Mouse (Mus musculus): ENCODE measurements around the gene Smim4. TPM values are rescaled to one million over a fixed set of nuclear protein-coding genes. Genes with fewer than 3 reads are reported as not detected.

Smim4 gene
- total RNA-seq, 1 experiment, result 45.3 TPM

GRCm38 (mm10) chr14:31133023-31133665 is 4.4 kb upstream of the Smim4 start:
- Histone ChIP-seq H3K36me3 (ENCODE audit: control insufficient read depth, insufficient read depth, low read length, poor library complexity, severe bottlenecking) (peaks cover 27% of the 10 kb centered on the region), H3K4me1 (ENCODE audit: control insufficient read depth in 2 of 2, insufficient read depth in 2 of 2, low read length in 2 of 2, poor library complexity in 1 of 2) (peaks cover 6 to 22% of the 10 kb centered on the region in 2 experiments), H3K9me3 (ENCODE audit: control insufficient read depth, insufficient read depth, low read depth, low read length) (no peaks in the 10 kb centered on the region), H3K27ac (ENCODE audit: insufficient read depth, low read depth, low read length, poor library complexity, severe bottlenecking) (no peak overlapping the region), H3K4me3 (ENCODE audit: insufficient read depth in 1 of 2, low read depth in 1 of 2, low read length in 2 of 2, poor library complexity in 1 of 2, severe bottlenecking in 1 of 2) (no peak overlapping the region), H3K9ac (ENCODE audit: insufficient read depth, low read depth, low read length, poor library complexity, severe bottlenecking) (no peak overlapping the region)
- TF ChIP-seq ZNF384 (IDR thresholded peaks at IDR 0.05; ENCODE audit: low read depth, low read length) (no peak), ZC3H11A (IDR thresholded peaks at IDR 0.05; ENCODE audit: borderline replicate concordance, low read depth, low read length) (no peak), HCFC1 (IDR thresholded peaks at IDR 0.05; ENCODE audit: borderline replicate concordance, insufficient read depth, low read length) (no peak), MAFK (IDR thresholded peaks at IDR 0.05; ENCODE audit: insufficient read depth, low read depth, low read length) (no peak), CHD2 (IDR thresholded peaks at IDR 0.05; ENCODE audit: low read depth, low read length) (no peak)
- in situ Hi-C loops (cut with MboI; ENCODE audit: low sequenced_read_pairs in 2 of 2, unreplicated experiment in 2 of 2), result no loop called here
- DNase-seq (ENCODE audit: low read depth, low spot score), result no peak

DNA sequence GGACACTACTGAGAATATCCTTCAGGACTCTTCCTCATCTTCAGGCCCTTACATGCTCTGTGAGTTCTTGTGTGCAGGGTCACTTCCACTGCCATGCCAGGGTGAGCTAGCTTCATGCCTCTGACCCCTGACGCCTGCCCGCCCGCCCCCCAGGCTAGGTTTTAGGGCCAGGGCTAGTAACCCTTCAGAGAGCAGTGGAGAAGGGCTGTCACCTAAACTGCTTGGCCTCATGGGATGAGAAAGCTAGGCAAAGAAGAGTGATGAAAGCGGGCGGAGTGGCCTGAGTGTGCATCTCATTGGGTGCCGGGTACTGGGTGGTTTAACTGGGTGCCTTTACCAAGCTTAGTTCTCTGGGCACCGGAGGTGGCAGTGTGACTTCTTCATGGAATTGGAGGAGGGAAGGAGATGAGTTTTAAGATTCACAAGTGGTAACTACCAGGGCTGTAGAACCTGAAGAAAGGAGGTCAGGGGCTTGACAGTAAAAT is 3.8 kb upstream of the Smim4 start:
- no peaks in the 10 kb centered on the region for H3K9me3 ChIP-seq (ENCODE audit: control insufficient read depth, insufficient read depth, low read depth, low read length)
- H3K4me3 ChIP-seq (ENCODE audit: insufficient read depth in 1 of 2, low read depth in 1 of 2, low read length in 2 of 2, poor library complexity in 1 of 2, severe bottlenecking in 1 of 2), result no peak overlapping the region; a peak in 1 of 4 replicates
- H3K27ac ChIP-seq (ENCODE audit: insufficient read depth, low read depth, low read length, poor library complexity, severe bottlenecking), result no peak overlapping the region
- no peak overlapping the region; the same call in 1 of the 2 replicates for H3K9ac ChIP-seq (ENCODE audit: insufficient read depth, low read depth, low read length, poor library complexity, severe bottlenecking)
- no peak for DNase-seq (ENCODE audit: low read depth, low spot score)
- in situ Hi-C loops (cut with MboI; ENCODE audit: low sequenced_read_pairs in 2 of 2, unreplicated experiment in 2 of 2), result no loop called here
- no peak for TF ChIP-seq CHD2 (IDR thresholded peaks at IDR 0.05; ENCODE audit: low read depth, low read length)
- TF ChIP-seq HCFC1 (IDR thresholded peaks at IDR 0.05; ENCODE audit: borderline replicate concordance, insufficient read depth, low read length), result no peak
- no peak for TF ChIP-seq ZC3H11A (IDR thresholded peaks at IDR 0.05; ENCODE audit: borderline replicate concordance, low read depth, low read length)
- TF ChIP-seq ZNF384 (IDR thresholded peaks at IDR 0.05; ENCODE audit: low read depth, low read length), result no peak
- no peak for TF ChIP-seq MAFK (IDR thresholded peaks at IDR 0.05; ENCODE audit: insufficient read depth, low read depth, low read length)
- peaks cover 27% of the 10 kb centered on the region for H3K36me3 ChIP-seq (ENCODE audit: control insufficient read depth, insufficient read depth, low read length, poor library complexity, severe bottlenecking)
- peaks cover 7 to 18% of the 10 kb centered on the region in 2 experiments for H3K4me1 ChIP-seq (ENCODE audit: control insufficient read depth in 2 of 2, insufficient read depth in 2 of 2, low read length in 2 of 2, poor library complexity in 1 of 2)

- no peak for TF ChIP-seq HCFC1 (IDR thresholded peaks at IDR 0.05; ENCODE audit: borderline replicate concordance, insufficient read depth, low read length)
- TF ChIP-seq CHD2 (IDR thresholded peaks at IDR 0.05; ENCODE audit: low read depth, low read length), result no peak
- TF ChIP-seq MAFK (IDR thresholded peaks at IDR 0.05; ENCODE audit: insufficient read depth, low read depth, low read length), result no peak
- no peak overlapping the region for H3K27ac ChIP-seq (ENCODE audit: insufficient read depth, low read depth, low read length, poor library complexity, severe bottlenecking)
- H3K4me1 ChIP-seq (ENCODE audit: control insufficient read depth in 2 of 2, insufficient read depth in 2 of 2, low read length in 2 of 2, poor library complexity in 1 of 2), result peaks cover 7 to 16% of the 10 kb centered on the region in 2 experiments
- no peaks in the 10 kb centered on the region for H3K9me3 ChIP-seq (ENCODE audit: control insufficient read depth, insufficient read depth, low read depth, low read length)
- H3K36me3 ChIP-seq (ENCODE audit: control insufficient read depth, insufficient read depth, low read length, poor library complexity, severe bottlenecking), result peaks cover 26% of the 10 kb centered on the region
- no peak for DNase-seq (ENCODE audit: low read depth, low spot score)
- in situ Hi-C loops (cut with MboI; ENCODE audit: low sequenced_read_pairs in 2 of 2, unreplicated experiment in 2 of 2), result no loop called here
- no peak overlapping the region for H3K9ac ChIP-seq (ENCODE audit: insufficient read depth, low read depth, low read length, poor library complexity, severe bottlenecking)
- peak overlapping the region; percentile 89 to 93 for H3K4me3 ChIP-seq (ENCODE audit: insufficient read depth in 1 of 2, low read depth in 1 of 2, low read length in 2 of 2, poor library complexity in 1 of 2, severe bottlenecking in 1 of 2)
These were observed 3.3 kb upstream of the Smim4 start for GRCm38 (mm10) chr14:31132031-31132430.

GRCm38 (mm10) chr14:31131272-31131821 is 2.6 kb upstream of the Smim4 start:
- Histone ChIP-seq H3K4me3 (ENCODE audit: insufficient read depth in 1 of 2, low read depth in 1 of 2, low read length in 2 of 2, poor library complexity in 1 of 2, severe bottlenecking in 1 of 2) (peak overlapping the region; percentile 89 to 93), H3K27ac (ENCODE audit: insufficient read depth, low read depth, low read length, poor library complexity, severe bottlenecking) (no peak overlapping the region), H3K36me3 (ENCODE audit: control insufficient read depth, insufficient read depth, low read length, poor library complexity, severe bottlenecking) (peaks cover 19% of the 10 kb centered on the region), H3K4me1 (ENCODE audit: control insufficient read depth in 2 of 2, insufficient read depth in 2 of 2, low read length in 2 of 2, poor library complexity in 1 of 2) (peaks cover 5 to 14% of the 10 kb centered on the region in 2 experiments; a peak in 3 of 4 replicates), H3K9ac (ENCODE audit: insufficient read depth, low read depth, low read length, poor library complexity, severe bottlenecking) (peak overlapping the region; percentile 85), H3K9me3 (ENCODE audit: control insufficient read depth, insufficient read depth, low read depth, low read length) (no peaks in the 10 kb centered on the region)
- in situ Hi-C loops (cut with MboI; ENCODE audit: low sequenced_read_pairs in 2 of 2, unreplicated experiment in 2 of 2), result no loop called here
- no peak for DNase-seq (ENCODE audit: low read depth, low spot score)
- TF ChIP-seq HCFC1 (IDR thresholded peaks at IDR 0.05; ENCODE audit: borderline replicate concordance, insufficient read depth, low read length) (no peak), MAFK (IDR thresholded peaks at IDR 0.05; ENCODE audit: insufficient read depth, low read depth, low read length) (no peak), ZNF384 (IDR thresholded peaks at IDR 0.05; ENCODE audit: low read depth, low read length) (no peak), ZC3H11A (IDR thresholded peaks at IDR 0.05; ENCODE audit: borderline replicate concordance, low read depth, low read length) (no peak), CHD2 (IDR thresholded peaks at IDR 0.05; ENCODE audit: low read depth, low read length) (no peak)

All from ES-E14 (cell line).